Mouse (Mus musculus) spleen, adult 2 months (tissue): ENCODE measurements around the gene 1600002K03Rik.

ENCODE experiments used
- CTCF ChIP-seq: fragments of 200-500 bp; IDR thresholded peaks from 2 replicates; pipeline ENCODE4 v1.5.1; 2011; ENCODE audit warnings: mild to moderate bottlenecking, inconsistent platforms; ENCODE audit not compliant: insufficient read depth, insufficient read length, insufficient replicate concordance; ENCODE audit errors: extremely low read depth
- POLR2A ChIP-seq: fragments of 200-500 bp; IDR thresholded peaks from 2 replicates; pipeline ENCODE4 v1.6.1; 2011; ENCODE audit warnings: low read depth, low read length, inconsistent platforms

DNA sequence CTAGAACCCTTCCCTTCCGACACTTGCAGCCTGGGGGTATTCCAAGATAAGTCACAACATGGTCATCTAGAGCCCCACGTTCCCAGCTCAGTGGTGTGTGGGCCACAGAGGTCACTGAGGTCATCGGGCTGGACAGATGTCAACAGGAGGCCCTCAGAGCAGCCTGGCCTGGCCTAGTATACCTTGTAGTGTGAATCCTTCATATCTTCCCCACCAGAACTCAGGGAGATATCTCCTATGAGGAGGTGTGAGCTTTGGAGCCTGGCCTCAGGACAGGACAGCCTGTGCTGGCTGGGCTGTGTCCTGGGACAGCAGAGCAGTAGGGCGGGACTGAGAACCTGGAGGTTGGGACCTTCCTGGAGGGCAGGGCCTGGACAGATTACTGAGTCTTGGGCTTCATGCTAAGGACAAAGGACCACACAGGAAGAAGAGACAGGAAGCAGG is 26.2 kb upstream of the 1600002K03Rik start:
- TF ChIP-seq CTCF (no peak), POLR2A (no peak)
